Mouse (Mus musculus): ENCODE data around the gene Gpr171. TPM values are rescaled to one million over a fixed set of nuclear protein-coding genes. Genes with fewer than 3 reads are reported as not detected.
A peak's percentile ranks its signal among the peaks of the same experiment; 100 is the strongest.
"Not testable (repeated sequence)": the region's sequence is repeated elsewhere in the genome, so short reads cannot be mapped to it uniquely, and the experiment has no call there.

Gpr171 gene
- polyA plus RNA-seq, 1 experiment from 2014 or later = 1.2 TPM

GRCm38 (mm10) chr3:59121780-59122449, 20.3 kb upstream of the Gpr171 start:
- Histone ChIP-seq H3K27me3 (replicated peaks; ENCODE audit: control insufficient read depth, insufficient read depth, low read length) (no peaks in the 10 kb centered on the region), H3K4me2 (ENCODE audit: low read depth, low read length) (no peak overlapping the region), H3K4me3 (ENCODE audit: low read length) (no peak overlapping the region), H3K4me1 (ENCODE audit: control insufficient read depth, insufficient read depth, low read length) (no peaks in the 10 kb centered on the region; the same call in 1 of the 2 replicates), H3K9ac (ENCODE audit: low read depth, low read length) (no peak overlapping the region), H3K36me3 (ENCODE audit: control insufficient read depth, insufficient read depth, low read length) (no peaks in the 10 kb centered on the region), H3K9me3 (ENCODE audit: control insufficient read depth, low read length) (no peaks in the 10 kb centered on the region), H3K27ac (ENCODE audit: low read length) (no peak overlapping the region)
- no peak for ATAC-seq
- WGBS = 68% methylated on average over 7 of the region's 7 CpGs

GRCm38 (mm10) chr3:59121067-59121730, 19.6 kb upstream of the Gpr171 start:
- Histone ChIP-seq H3K9me3 (ENCODE audit: control insufficient read depth, low read length) (no peaks in the 10 kb centered on the region), H3K27ac (ENCODE audit: low read length) (no peak overlapping the region), H3K27me3 (replicated peaks; ENCODE audit: control insufficient read depth, insufficient read depth, low read length) (no peaks in the 10 kb centered on the region), H3K4me1 (ENCODE audit: control insufficient read depth, insufficient read depth, low read length) (no peaks in the 10 kb centered on the region; the same call in 1 of the 2 replicates), H3K9ac (ENCODE audit: low read depth, low read length) (no peak overlapping the region), H3K4me3 (ENCODE audit: low read length) (no peak overlapping the region), H3K4me2 (ENCODE audit: low read depth, low read length) (no peak overlapping the region), H3K36me3 (ENCODE audit: control insufficient read depth, insufficient read depth, low read length) (no peaks in the 10 kb centered on the region)
- peak; percentile 55 for ATAC-seq
- WGBS = 32% methylated on average over 7 of the region's 7 CpGs

DNA sequence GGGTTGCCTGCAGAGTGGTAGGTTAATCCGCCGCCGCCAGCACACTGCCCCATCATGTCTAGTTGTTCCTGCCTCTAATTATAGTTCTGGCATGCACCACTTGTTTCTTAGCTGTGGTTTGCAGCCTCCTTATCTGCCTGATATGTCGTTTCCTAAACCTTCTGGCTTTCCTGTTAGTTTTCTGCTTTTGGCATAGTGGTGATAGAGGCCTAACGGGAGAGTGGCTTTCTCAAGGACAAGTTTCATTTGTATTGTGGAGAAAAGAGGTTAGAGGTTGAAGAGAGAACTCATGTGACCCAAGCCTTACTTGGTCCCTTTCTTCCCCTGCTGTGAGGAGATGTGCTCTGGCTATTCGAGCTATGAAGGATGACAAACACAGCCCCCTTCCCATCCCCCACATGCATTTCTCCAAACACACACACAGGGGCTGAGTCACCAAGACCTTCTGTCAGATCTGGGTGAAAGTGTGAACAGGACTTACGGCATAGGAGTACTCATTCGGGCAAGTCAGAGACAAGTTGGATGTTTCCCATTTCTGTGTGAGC, 12.4 kb upstream of the Gpr171 start:
- H3K9me3 ChIP-seq (ENCODE audit: control insufficient read depth, low read length) = no peaks in the 10 kb centered on the region
- H3K27ac ChIP-seq (ENCODE audit: low read length) = no peak overlapping the region
- H3K4me1 ChIP-seq (ENCODE audit: control insufficient read depth, insufficient read depth, low read length) = no peaks in the 10 kb centered on the region
- no peaks in the 10 kb centered on the region for H3K27me3 ChIP-seq (replicated peaks; ENCODE audit: control insufficient read depth, insufficient read depth, low read length)
- no peaks in the 10 kb centered on the region for H3K36me3 ChIP-seq (ENCODE audit: control insufficient read depth, insufficient read depth, low read length)
- 79% methylated on average over 8 of the region's 8 CpGs for WGBS
- H3K4me3 ChIP-seq (ENCODE audit: low read length) = no peak overlapping the region
- no peak for ATAC-seq
- no peak overlapping the region for H3K9ac ChIP-seq (ENCODE audit: low read depth, low read length)
- no peak overlapping the region for H3K4me2 ChIP-seq (ENCODE audit: low read depth, low read length)

GRCm38 (mm10) chr3:59113291-59113690, 11.7 kb upstream of the Gpr171 start:
- not testable (repeated sequence) for H3K4me3 ChIP-seq (ENCODE audit: low read length); H3K27ac ChIP-seq (ENCODE audit: low read length); H3K36me3 ChIP-seq (ENCODE audit: control insufficient read depth, insufficient read depth, low read length); H3K4me1 ChIP-seq (ENCODE audit: control insufficient read depth, insufficient read depth, low read length); ATAC-seq; H3K27me3 ChIP-seq (replicated peaks; ENCODE audit: control insufficient read depth, insufficient read depth, low read length); H3K4me2 ChIP-seq (ENCODE audit: low read depth, low read length); H3K9me3 ChIP-seq (ENCODE audit: control insufficient read depth, low read length); H3K9ac ChIP-seq (ENCODE audit: low read depth, low read length)
- WGBS = 91% methylated on average over 4 of the region's 4 CpGs

DNA sequence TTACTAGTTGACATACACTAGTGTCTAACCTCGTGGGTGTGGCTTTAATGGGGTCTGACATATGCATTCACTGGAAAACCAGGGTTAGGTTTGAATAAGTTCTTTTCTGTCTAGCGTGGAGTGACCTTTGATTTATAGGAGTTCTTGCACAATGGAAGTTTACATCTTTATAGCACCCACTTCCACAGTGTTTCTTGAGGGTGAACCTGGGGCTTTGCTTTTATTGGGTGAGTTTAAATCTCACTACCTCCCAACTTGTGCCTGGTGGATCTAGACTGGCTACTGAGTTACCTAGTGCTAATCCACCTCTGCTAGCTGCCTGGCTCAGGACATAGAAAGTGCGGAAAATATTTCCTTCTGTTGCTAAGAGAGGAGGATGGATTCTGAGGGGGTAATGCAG, 10.3 kb upstream of the Gpr171 start:
- WGBS = 69% methylated on average over 3 of the region's 3 CpGs
- Histone ChIP-seq H3K27ac (ENCODE audit: low read length) (no peak overlapping the region), H3K36me3 (ENCODE audit: control insufficient read depth, insufficient read depth, low read length) (no peaks in the 10 kb centered on the region), H3K27me3 (replicated peaks; ENCODE audit: control insufficient read depth, insufficient read depth, low read length) (no peaks in the 10 kb centered on the region), H3K9ac (ENCODE audit: low read depth, low read length) (no peak overlapping the region), H3K4me3 (ENCODE audit: low read length) (no peak overlapping the region), H3K4me2 (ENCODE audit: low read depth, low read length) (no peak overlapping the region), H3K4me1 (ENCODE audit: control insufficient read depth, insufficient read depth, low read length) (no peaks in the 10 kb centered on the region), H3K9me3 (ENCODE audit: control insufficient read depth, low read length) (no peaks in the 10 kb centered on the region)
- ATAC-seq = peak; percentile 70

- not testable (repeated sequence) for H3K9ac ChIP-seq (ENCODE audit: low read depth, low read length); H3K36me3 ChIP-seq (ENCODE audit: control insufficient read depth, insufficient read depth, low read length); H3K27ac ChIP-seq (ENCODE audit: low read length); H3K4me2 ChIP-seq (ENCODE audit: low read depth, low read length); H3K27me3 ChIP-seq (replicated peaks; ENCODE audit: control insufficient read depth, insufficient read depth, low read length); H3K4me1 ChIP-seq (ENCODE audit: control insufficient read depth, insufficient read depth, low read length); H3K9me3 ChIP-seq (ENCODE audit: control insufficient read depth, low read length); H3K4me3 ChIP-seq (ENCODE audit: low read length); ATAC-seq
- WGBS = 90% methylated on average over 3 of the region's 3 CpGs
These were observed 8.2 kb upstream of the Gpr171 start for GRCm38 (mm10) chr3:59109834-59110233.

- Histone ChIP-seq H3K36me3 (ENCODE audit: control insufficient read depth, insufficient read depth, low read length) (no peaks in the 10 kb centered on the region), H3K27ac (ENCODE audit: low read length) (no peak overlapping the region)
- 94% methylated on average over 4 of the region's 4 CpGs for WGBS
These were observed 5.8 kb upstream of the Gpr171 start for GRCm38 (mm10) chr3:59107439-59107838.

DNA sequence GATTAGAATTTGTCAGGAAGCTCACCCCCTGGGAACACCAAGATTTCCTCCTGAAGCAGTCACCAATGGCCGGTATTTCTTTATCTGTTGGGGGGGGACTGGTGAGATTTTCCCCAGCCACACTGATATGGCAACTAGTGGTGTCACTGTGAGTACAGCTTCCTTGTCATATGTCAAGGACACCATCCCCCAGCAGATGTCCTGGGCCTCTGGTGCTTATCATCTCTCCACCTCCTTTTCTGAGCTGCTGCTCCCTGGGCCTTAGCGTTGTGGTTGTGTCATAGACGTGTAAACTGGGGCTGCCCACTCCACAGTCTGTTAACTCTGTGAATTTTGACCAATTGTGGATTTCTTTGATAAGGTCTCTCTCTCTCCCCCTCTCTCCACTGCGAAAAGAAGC, 2.8 kb upstream of the Gpr171 start:
- 72% methylated on average over 4 of the region's 4 CpGs for WGBS
- H3K4me1 ChIP-seq (ENCODE audit: control insufficient read depth, insufficient read depth, low read length) = no peaks in the 10 kb centered on the region

More at GRCm38 (mm10) chr3:59107439-59107838, 5.8 kb upstream of the Gpr171 start:
- no peaks in the 10 kb centered on the region for H3K4me1 ChIP-seq (ENCODE audit: control insufficient read depth, insufficient read depth, low read length)
- no peak overlapping the region for H3K9ac ChIP-seq (ENCODE audit: low read depth, low read length)
- no peak for ATAC-seq
- no peaks in the 10 kb centered on the region for H3K9me3 ChIP-seq (ENCODE audit: control insufficient read depth, low read length)
- no peak overlapping the region for H3K4me2 ChIP-seq (ENCODE audit: low read depth, low read length)
- H3K4me3 ChIP-seq (ENCODE audit: low read length) = no peak overlapping the region
- H3K27me3 ChIP-seq (replicated peaks; ENCODE audit: control insufficient read depth, insufficient read depth, low read length) = no peaks in the 10 kb centered on the region

DNA sequence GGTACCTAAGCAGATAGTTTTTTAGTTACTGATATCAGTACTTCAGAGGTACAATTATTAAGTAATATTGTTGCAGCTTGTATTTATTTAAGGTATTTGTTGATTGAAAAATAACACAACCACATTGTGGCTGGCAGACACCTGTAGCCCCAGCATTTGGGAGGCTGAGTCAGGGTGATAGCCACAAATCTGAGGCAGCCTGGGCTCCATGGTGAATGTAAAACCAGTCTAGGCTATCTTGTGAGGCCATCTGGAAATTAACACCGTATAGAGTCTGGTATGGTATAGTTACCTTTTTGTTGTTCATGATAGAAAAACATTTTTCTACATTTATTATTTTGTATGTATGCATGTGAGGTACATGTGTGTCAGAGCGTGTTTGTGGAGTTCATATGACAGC, 525 bp upstream of the Gpr171 start:
- no peak overlapping the region for H3K9ac ChIP-seq (ENCODE audit: low read depth, low read length)
- 91% methylated on average over 2 of the region's 2 CpGs for WGBS
- no peak for ATAC-seq

More for the DNA sequence above, 2.8 kb upstream of the Gpr171 start:
- Histone ChIP-seq H3K27me3 (replicated peaks; ENCODE audit: control insufficient read depth, insufficient read depth, low read length) (no peaks in the 10 kb centered on the region), H3K9me3 (ENCODE audit: control insufficient read depth, low read length) (no peaks in the 10 kb centered on the region), H3K4me3 (ENCODE audit: low read length) (no peak overlapping the region), H3K36me3 (ENCODE audit: control insufficient read depth, insufficient read depth, low read length) (no peaks in the 10 kb centered on the region), H3K9ac (ENCODE audit: low read depth, low read length) (no peak overlapping the region), H3K4me2 (ENCODE audit: low read depth, low read length) (no peak overlapping the region), H3K27ac (ENCODE audit: low read length) (no peak overlapping the region)
- no peak for ATAC-seq

More for the DNA sequence above, 525 bp upstream of the Gpr171 start:
- no peaks in the 10 kb centered on the region for H3K9me3 ChIP-seq (ENCODE audit: control insufficient read depth, low read length)
- H3K4me2 ChIP-seq (ENCODE audit: low read depth, low read length) = no peak overlapping the region
- H3K27me3 ChIP-seq (replicated peaks; ENCODE audit: control insufficient read depth, insufficient read depth, low read length) = no peaks in the 10 kb centered on the region
- H3K36me3 ChIP-seq (ENCODE audit: control insufficient read depth, insufficient read depth, low read length) = no peaks in the 10 kb centered on the region
- H3K4me3 ChIP-seq (ENCODE audit: low read length) = no peak overlapping the region
- H3K4me1 ChIP-seq (ENCODE audit: control insufficient read depth, insufficient read depth, low read length) = no peaks in the 10 kb centered on the region
- H3K27ac ChIP-seq (ENCODE audit: low read length) = no peak overlapping the region

All from intestine, embryonic 16.5 days (tissue).